Mouse (Mus musculus) MEL (cell line): ENCODE data around the gene Fbln2.

Source experiments
- CHD1 ChIP-seq: IDR thresholded peaks from 2 replicates; pipeline ENCODE4 v1.6.1; 2012; ENCODE audit warnings: low read depth, mild to moderate bottlenecking, inconsistent platforms, low read length, improper control_type of control experiment
- CTCF ChIP-seq, 3 experiments: IDR thresholded peaks in 2 of 3; conservative IDR thresholded peaks in 1 of 3; 2 replicates each; pipeline ENCODE4 v1.5.1; 2011 to 2012; ENCODE audit warnings: low read length in 3 of 3, low read depth in 2 of 3, mild to moderate bottlenecking in 2 of 3, improper control_type of control experiment in 1 of 3, inconsistent platforms in 1 of 3, mixed read lengths in 1 of 3, moderate library complexity in 1 of 3; ENCODE audit not compliant: control insufficient read depth in 1 of 3, insufficient read depth in 1 of 3, poor library complexity in 1 of 3, severe bottlenecking in 1 of 3
- ELF1 ChIP-seq: IDR thresholded peaks from 2 replicates; pipeline ENCODE4 v1.6.1; 2014; ENCODE audit warnings: low read depth, mild to moderate bottlenecking, inconsistent platforms, low read length, improper control_type of control experiment, moderate library complexity
- EP300 ChIP-seq, 2 experiments: IDR thresholded peaks; 2 replicates each; pipeline ENCODE4 v1.6.1; 2011; ENCODE audit warnings: improper control_type of control experiment in 2 of 2, low read length in 2 of 2, low read depth in 1 of 2, mild to moderate bottlenecking in 1 of 2
- KAT2A ChIP-seq: conservative IDR thresholded peaks from 2 replicates; pipeline ENCODE4 v1.6.1; 2012; ENCODE audit warnings: low read depth, low read length, improper control_type of control experiment, inconsistent platforms
- MAFK ChIP-seq: IDR thresholded peaks from 2 replicates; pipeline ENCODE4 v1.6.1; 2011; ENCODE audit warnings: low read depth, mild to moderate bottlenecking, low read length, improper control_type of control experiment, borderline replicate concordance
- MXI1 ChIP-seq: IDR thresholded peaks from 2 replicates; pipeline ENCODE4 v1.6.1; 2011; ENCODE audit warnings: mild to moderate bottlenecking, low read depth, low read length, improper control_type of control experiment
- POLR2A ChIP-seq, 2 experiments: IDR thresholded peaks; 2 replicates each; pipeline ENCODE4 v1.6.1; 2011 to 2012; ENCODE audit warnings: low read length in 2 of 2, mild to moderate bottlenecking in 2 of 2, control low read depth in 1 of 2, improper control_type of control experiment in 1 of 2, low read depth in 1 of 2, moderate library complexity in 1 of 2; ENCODE audit not compliant: control insufficient read depth in 1 of 2, insufficient read depth in 1 of 2, poor library complexity in 1 of 2
- POLR2AphosphoS5 ChIP-seq: IDR thresholded peaks from 2 replicates; pipeline ENCODE4 v1.6.1; 2012; ENCODE audit warnings: low read depth, borderline replicate concordance, mild to moderate bottlenecking, inconsistent platforms, low read length, moderate library complexity, mixed read lengths
- RCOR1 ChIP-seq: IDR thresholded peaks from 2 replicates; pipeline ENCODE4 v1.6.1; 2012; ENCODE audit warnings: low read depth, mild to moderate bottlenecking, inconsistent platforms, low read length, improper control_type of control experiment
- SIN3A ChIP-seq: IDR thresholded peaks from 2 replicates; pipeline ENCODE4 v1.6.1; 2012; ENCODE audit warnings: low read length, improper control_type of control experiment, inconsistent platforms
- USF1 ChIP-seq: IDR thresholded peaks from 2 replicates; pipeline ENCODE4 v1.6.1; 2014; ENCODE audit warnings: low read depth, mild to moderate bottlenecking, inconsistent platforms, low read length, improper control_type of control experiment, moderate library complexity
- ZC3H11A ChIP-seq: IDR thresholded peaks from 2 replicates; pipeline ENCODE4 v1.6.1; 2012; ENCODE audit warnings: low read depth, mild to moderate bottlenecking, inconsistent platforms, low read length, improper control_type of control experiment
- ZNF384 ChIP-seq: IDR thresholded peaks from 2 replicates; pipeline ENCODE4 v1.6.1; 2012; ENCODE audit warnings: low read depth, mild to moderate bottlenecking, inconsistent platforms, low read length, improper control_type of control experiment

- TF ChIP-seq POLR2A (IDR thresholded peaks at IDR 0.05; ENCODE audit: control insufficient read depth in 1 of 2, insufficient read depth in 1 of 2, low read depth in 1 of 2, low read length in 2 of 2, poor library complexity in 1 of 2) (no peak), POLR2AphosphoS5 (no peak), ZC3H11A (no peak), USF1 (no peak), SIN3A (no peak), CTCF (IDR thresholded peaks at IDR 0.05 in 2 of 3, conservative IDR thresholded peaks at IDR 0.05 in 1 of 3; ENCODE audit: control insufficient read depth in 1 of 3, insufficient read depth in 1 of 3, low read depth in 2 of 3, low read length in 3 of 3, poor library complexity in 1 of 3, severe bottlenecking in 1 of 3) (no peak), KAT2A (no peak), MXI1 (no peak), CHD1 (no peak), RCOR1 (no peak), ELF1 (no peak), MAFK (no peak), EP300 (IDR thresholded peaks at IDR 0.05; ENCODE audit: low read depth in 1 of 2, low read length in 2 of 2) (no peak), ZNF384 (no peak)
Observed at GRCm38 (mm10) chr6:91245331-91245730, 33.1 kb downstream of the Fbln2 start.
